Mouse (Mus musculus): Measurements from ENCODE around the gene Ptprd. TPM values are rescaled to one million over a fixed set of nuclear protein-coding genes. Genes with fewer than 3 reads are reported as not detected.

Ptprd gene
- polyA plus RNA-seq, 1 experiment = 104 TPM

DNA sequence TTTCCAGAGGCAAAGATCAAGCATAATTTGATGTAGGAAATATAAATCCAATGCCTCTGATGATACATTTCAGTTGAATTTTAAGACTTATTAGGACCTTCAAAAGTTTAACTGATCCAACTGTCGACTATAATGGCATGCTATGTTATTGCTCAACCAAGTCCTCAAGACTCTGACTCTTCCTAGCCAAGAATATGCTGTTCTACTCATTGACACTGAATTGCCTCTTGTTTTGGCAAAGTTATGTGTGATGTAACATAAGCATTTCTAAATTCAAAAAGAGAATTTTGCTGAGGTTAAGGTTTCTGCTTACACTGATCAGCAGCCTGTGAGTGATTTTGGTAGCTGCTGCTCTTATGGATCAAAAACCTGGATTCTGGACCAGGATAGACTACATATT is 1475.9 kb downstream of the Ptprd start:
- DNase-seq (ENCODE audit: extremely low spot score in 1 of 2, low spot score in 1 of 2) = no peak

DNA sequence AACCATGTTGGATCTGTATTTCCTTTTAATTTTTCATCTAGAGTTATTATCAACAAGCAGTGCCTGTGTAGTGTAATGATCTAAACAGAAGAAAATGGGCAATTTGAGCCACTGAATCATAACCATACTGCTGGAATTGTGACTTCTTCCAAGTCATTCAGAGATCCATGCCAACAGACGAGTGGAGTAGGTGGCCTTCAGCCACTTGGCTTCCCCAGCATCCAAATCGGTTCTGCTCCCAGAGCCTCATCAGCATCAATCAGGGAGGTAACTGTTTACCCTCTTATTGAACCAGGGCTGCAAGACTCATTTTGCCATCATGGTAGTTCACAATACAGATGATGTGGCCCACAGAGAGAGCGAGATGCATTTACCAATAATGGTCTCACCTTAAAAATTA is 1536.0 kb downstream of the Ptprd start:
- no peak for DNase-seq (ENCODE audit: extremely low spot score in 1 of 2, low spot score in 1 of 2)

GRCm38 (mm10) chr4:76673224-76673623 is 1538.5 kb downstream of the Ptprd start:
- DNase-seq (ENCODE audit: extremely low spot score in 1 of 2, low spot score in 1 of 2) = peak in 1 of 2 experiments; percentile 10

- DNase-seq (ENCODE audit: extremely low spot score in 1 of 2, low spot score in 1 of 2) = no peak
Measured at GRCm38 (mm10) chr4:76672653-76673052, 1539.1 kb downstream of the Ptprd start.

DNA sequence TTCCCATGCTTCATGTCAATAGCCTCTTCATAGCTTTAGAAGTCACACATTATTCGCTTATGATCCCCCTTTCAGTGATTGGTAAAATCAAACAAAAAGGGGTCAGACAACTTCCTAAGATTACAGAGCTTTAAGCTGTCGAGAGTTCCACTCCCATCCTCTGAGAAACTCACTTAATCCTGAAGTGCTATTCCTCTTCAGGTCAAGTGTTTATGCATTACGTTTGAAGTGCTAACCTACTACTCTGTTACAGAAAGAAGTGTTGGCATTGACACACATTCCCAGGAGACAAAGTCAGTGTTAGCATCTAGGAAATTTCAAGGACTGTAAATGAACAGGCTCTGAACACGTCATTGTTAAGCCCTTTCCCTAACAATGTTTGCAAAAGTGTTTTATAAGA is 1550.0 kb downstream of the Ptprd start:
- DNase-seq (ENCODE audit: extremely low spot score in 1 of 2, low spot score in 1 of 2) = no peak

GRCm38 (mm10) chr4:76660146-76660545 is 1551.6 kb downstream of the Ptprd start:
- DNase-seq (ENCODE audit: extremely low spot score in 1 of 2, low spot score in 1 of 2) = no peak

- DNase-seq (ENCODE audit: extremely low spot score in 1 of 2, low spot score in 1 of 2) = no peak
Measured at GRCm38 (mm10) chr4:76656734-76657133, 1555.0 kb downstream of the Ptprd start.

DNA sequence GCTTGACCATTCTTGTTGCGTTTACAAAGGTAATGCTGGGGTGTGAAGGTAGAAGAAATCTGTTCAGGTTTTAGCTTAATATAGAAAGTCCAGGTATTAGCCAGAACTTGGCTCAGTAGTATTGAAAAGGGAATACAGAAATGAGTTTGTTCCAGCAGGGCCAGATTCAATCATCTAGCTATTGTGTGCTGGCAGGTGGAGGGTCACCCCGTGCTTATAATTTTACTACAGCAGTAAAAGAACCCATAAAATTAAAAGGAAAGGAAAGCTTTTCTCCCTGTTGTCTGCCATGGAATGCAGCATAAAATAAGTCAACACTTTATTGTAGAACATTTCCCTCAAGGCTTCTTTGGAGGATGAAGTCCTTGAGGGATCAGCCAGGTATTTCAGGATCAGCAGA is 1558.8 kb downstream of the Ptprd start:
- DNase-seq (ENCODE audit: extremely low spot score in 1 of 2, low spot score in 1 of 2) = no peak

DNA sequence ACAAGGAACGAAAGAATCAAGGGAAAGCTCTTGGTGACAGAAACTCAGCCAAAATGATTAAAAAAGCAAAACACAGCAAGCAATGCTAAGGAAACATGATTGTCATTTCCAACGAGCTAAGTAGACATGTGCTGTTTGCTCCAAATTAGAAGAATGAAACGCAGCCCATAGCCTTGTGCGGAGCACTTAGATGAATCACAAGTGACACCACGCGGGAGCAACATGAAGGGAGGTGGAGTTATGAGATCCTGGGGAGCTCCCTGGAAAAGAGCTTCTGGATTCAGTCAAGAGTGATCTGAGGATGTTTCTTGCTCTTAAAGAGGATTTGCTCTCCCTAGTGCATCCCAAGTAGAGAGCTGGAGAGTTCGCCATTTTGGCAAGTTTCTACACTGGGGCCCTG is 1590.0 kb downstream of the Ptprd start:
- DNase-seq (ENCODE audit: extremely low spot score in 1 of 2, low spot score in 1 of 2) = peak; percentile 14 to 58

- no peak for DNase-seq (ENCODE audit: extremely low spot score in 1 of 2, low spot score in 1 of 2)
Measured at GRCm38 (mm10) chr4:76616614-76617013, 1595.1 kb downstream of the Ptprd start.

- no peak for DNase-seq (ENCODE audit: extremely low spot score in 1 of 2, low spot score in 1 of 2)
Measured at GRCm38 (mm10) chr4:76608246-76608645, 1603.5 kb downstream of the Ptprd start.

DNA sequence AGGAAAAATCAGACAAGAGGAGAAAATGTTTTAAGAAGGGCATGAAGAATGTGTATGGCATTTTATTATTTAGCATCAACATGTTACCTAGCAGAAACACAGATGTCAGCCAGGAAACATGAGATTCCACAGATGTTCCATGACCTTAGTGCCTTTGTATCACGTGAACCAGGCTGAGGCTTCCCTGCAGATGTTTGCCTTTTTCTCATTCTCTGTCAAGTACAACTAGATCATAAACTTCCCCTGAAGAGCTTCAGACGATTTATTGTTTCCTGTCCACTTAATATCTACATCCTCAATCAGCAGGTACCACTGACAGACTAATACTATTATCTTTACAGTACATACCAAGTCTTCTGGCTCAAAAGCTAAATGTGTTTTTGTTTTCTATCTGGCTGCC is 1605.0 kb downstream of the Ptprd start:
- no peak for DNase-seq (ENCODE audit: extremely low spot score in 1 of 2, low spot score in 1 of 2)

GRCm38 (mm10) chr4:76590722-76591121 is 1621.0 kb downstream of the Ptprd start:
- DNase-seq (ENCODE audit: extremely low spot score in 1 of 2, low spot score in 1 of 2) = no peak

DNA sequence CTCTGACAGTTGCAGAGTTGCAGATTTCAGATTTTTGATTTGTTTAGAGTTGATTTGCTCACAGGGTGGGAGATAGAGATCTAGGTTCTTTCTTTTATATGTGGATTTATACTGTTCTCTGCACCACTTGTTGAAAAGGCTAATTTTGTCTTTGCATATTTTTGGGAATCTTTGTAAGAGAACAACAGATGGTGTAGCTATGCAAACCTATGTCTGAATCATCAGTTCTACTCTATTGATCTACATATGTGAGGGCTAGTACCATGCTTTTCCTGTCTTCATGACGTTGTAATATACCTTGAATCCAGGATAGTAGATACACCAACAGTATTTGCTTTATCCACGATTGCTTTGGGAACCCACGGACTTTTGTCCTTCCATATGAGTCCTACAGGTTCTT is 1628.7 kb downstream of the Ptprd start:
- DNase-seq (ENCODE audit: extremely low spot score in 1 of 2, low spot score in 1 of 2) = peak in 1 of 2 experiments; percentile 30

GRCm38 (mm10) chr4:76566006-76566405 is 1645.8 kb downstream of the Ptprd start:
- no peak for DNase-seq (ENCODE audit: extremely low spot score in 1 of 2, low spot score in 1 of 2)

GRCm38 (mm10) chr4:76541769-76542168 is 1670.0 kb downstream of the Ptprd start:
- no peak for DNase-seq (ENCODE audit: extremely low spot score in 1 of 2, low spot score in 1 of 2)

DNA sequence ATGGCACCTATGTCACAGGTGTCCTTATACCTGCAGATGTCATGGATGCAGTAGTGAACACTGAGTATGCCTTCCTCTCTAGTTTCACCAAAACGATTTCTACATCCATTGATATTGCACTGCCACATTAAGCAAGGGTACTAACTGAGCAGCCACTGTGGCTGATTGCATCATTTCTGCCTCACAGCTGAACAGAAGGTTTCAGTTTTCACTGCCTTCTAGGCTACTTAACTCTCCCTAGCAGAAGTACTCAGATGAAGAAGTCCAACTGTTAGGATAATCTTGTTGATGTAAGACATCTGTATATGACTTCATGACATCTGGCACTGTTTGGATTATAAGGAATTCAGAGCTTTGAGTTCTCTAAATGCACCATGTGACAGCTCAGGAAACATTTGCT is 1678.8 kb downstream of the Ptprd start:
- DNase-seq (ENCODE audit: extremely low spot score in 1 of 2, low spot score in 1 of 2) = no peak

GRCm38 (mm10) chr4:76525281-76525680 is 1686.5 kb downstream of the Ptprd start:
- peak; percentile 41 to 70 for DNase-seq (ENCODE audit: extremely low spot score in 1 of 2, low spot score in 1 of 2)

GRCm38 (mm10) chr4:76503279-76503601 is 1708.5 kb downstream of the Ptprd start:
- DNase-seq (ENCODE audit: extremely low spot score in 1 of 2, low spot score in 1 of 2) = no peak

GRCm38 (mm10) chr4:76502575-76503278 is 1709.0 kb downstream of the Ptprd start:
- no peak for DNase-seq (ENCODE audit: extremely low spot score in 1 of 2, low spot score in 1 of 2)

DNA sequence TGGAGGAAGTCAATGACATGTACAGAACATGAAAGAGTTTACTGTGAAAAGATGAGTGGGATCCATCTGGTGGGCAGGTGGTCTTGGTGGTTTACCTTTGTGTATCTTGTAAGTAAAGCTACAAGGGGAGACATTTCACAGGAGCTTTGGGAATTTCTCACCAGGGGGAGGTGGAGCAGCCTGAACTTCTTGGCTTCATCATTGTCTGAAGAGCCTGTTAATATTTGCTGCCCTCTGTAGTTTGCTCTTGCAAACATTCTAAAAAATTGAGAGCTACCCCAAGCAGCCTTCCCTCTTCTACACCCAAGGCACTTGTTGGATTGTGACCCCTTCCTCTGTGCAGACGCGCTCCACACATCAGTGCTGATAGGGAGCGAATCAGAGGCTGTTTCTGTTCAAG is 1725.9 kb downstream of the Ptprd start:
- DNase-seq (ENCODE audit: extremely low spot score in 1 of 2, low spot score in 1 of 2) = no peak

DNA sequence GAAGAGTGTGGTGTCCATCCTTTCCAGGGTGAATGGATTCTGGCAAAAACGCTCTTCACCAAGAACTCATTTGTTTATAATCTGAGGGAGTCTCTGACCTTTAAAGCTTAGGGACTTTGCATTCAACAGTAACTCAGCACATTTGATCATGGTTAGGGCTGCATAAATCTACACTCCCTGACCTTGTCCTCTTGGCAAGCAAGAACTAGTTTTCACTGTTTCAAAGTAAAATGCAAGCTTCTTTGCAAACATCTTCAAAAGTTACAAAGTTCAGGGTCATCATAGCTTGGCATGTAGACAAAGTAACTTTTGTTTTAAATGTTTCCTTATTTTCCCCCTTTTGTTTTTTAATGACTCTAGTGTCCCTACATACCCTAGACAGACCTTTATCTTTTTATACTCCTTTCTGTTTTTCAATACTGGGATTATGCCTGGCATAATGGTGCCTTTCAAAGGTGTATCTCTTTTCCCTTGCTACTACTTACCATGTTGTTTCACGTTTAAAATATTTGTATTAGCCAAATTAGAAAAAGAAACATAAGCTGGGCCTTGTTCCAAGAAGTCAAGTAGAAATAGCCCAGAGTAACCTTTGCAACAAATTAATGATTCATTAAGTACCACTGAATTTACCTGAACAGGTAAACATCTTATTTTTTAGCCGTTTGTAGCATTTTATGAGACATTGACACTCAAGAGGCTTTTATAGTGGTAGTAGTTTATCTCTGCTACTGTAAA is 1743.2 kb downstream of the Ptprd start:
- no peak for DNase-seq (ENCODE audit: extremely low spot score in 1 of 2, low spot score in 1 of 2)

Data from frontal cortex, adult 2 months (tissue).